Mouse (Mus musculus) intestine, postnatal 0 days (tissue): ENCODE data around the gene Eif2ak4. TPM values are rescaled to one million over a fixed set of nuclear protein-coding genes. Genes with fewer than 3 reads are reported as not detected.
A peak's percentile ranks its signal among the peaks of the same experiment; 100 is the strongest.

ENCODE experiments used
- ATAC-seq: fragments of 200-750 bp; cut with Nextera tagmentation; 2 replicates; pipeline ENCODE4 v1.8.0; 2017; ENCODE audit warnings: mild to moderate bottlenecking, moderate TSS enrichment, moderate library complexity
- H3K27ac ChIP-seq: fragments of 300-500 bp; sonication (generic); 2 replicates; pipeline ENCODE4 v1.5.1; 2014; ENCODE audit warnings: mild to moderate bottlenecking, low read depth, low read length, moderate library complexity
- H3K27me3 ChIP-seq: fragments of 300-500 bp; sonication (generic); replicated peaks from 2 replicates; pipeline ENCODE4 v1.6.1; 2014; ENCODE audit warnings: low read length, mixed read lengths; ENCODE audit not compliant: control insufficient read depth, insufficient read depth
- H3K36me3 ChIP-seq: fragments of 300-500 bp; sonication (generic); 2 replicates; pipeline ENCODE4 v1.6.1; 2014; ENCODE audit warnings: mild to moderate bottlenecking, moderate library complexity; ENCODE audit not compliant: control insufficient read depth, insufficient read depth
- H3K4me1 ChIP-seq: fragments of 300-500 bp; sonication (generic); replicated peaks from 2 replicates; pipeline ENCODE4 v1.6.1; 2014; ENCODE audit warnings: antibody characterized with exemption, low read length, mixed read lengths; ENCODE audit not compliant: control insufficient read depth, insufficient read depth
- H3K4me2 ChIP-seq: fragments of 300-500 bp; sonication (generic); replicated peaks from 2 replicates; pipeline ENCODE4 v1.6.1; 2014; ENCODE audit warnings: low read depth, mild to moderate bottlenecking, moderate library complexity
- H3K4me3 ChIP-seq: fragments of 300-500 bp; sonication (generic); 2 replicates; pipeline ENCODE4 v1.5.1; 2014; ENCODE audit warnings: low read depth, low read length
- H3K9ac ChIP-seq: fragments of 300-500 bp; sonication (generic); 2 replicates; pipeline ENCODE4 v1.6.1; 2014; ENCODE audit warnings: mild to moderate bottlenecking, low read depth, low read length
- H3K9me3 ChIP-seq: fragments of 300-500 bp; sonication (generic); 2 replicates; pipeline ENCODE4 v1.6.1; 2016; ENCODE audit warnings: mixed run types; ENCODE audit not compliant: control insufficient read depth
- CTCF ChIP-seq: sonication (generic); IDR thresholded peaks from 2 replicates; pipeline ENCODE4 v1.5.1; 2016; ENCODE audit warnings: low read depth, mild to moderate bottlenecking, control low read depth, antibody characterized with exemption, moderate library complexity
- WGBS: fragments of 180-500 bp; shearing (Covaris S2); extraction: QIAGEN DNeasy Blood & Tissue Kit; methylation state at CpG from one replicate; pipeline ENCODE4 v1.1.7; 2014; 5-methylcytosine and 5-hydroxymethylcytosine counted together
- polyA plus RNA-seq: library from polyadenylated mRNA; unstranded; fragments of >200 nt; fragmentation: Nextera tagmentation; extraction: Ambion mirVana; gene quantifications from 2 replicates; pipeline ENCODE4 v1.2.1, GENCODE M21; 2015

Gene Eif2ak4
- polyA plus RNA-seq, 1 experiment from 2014 or later = 3.7 TPM

GRCm38 (mm10) chr2:118512418-118513377 lies 124.3 kb downstream of the Eif2ak4 start:
- Histone ChIP-seq H3K4me1 (no peaks in the 10 kb centered on the region; the same call in 1 of the 2 replicates), H3K27me3 (no peaks in the 10 kb centered on the region), H3K4me3 (no peak overlapping the region), H3K27ac (no peak overlapping the region), H3K9ac (no peak overlapping the region), H3K9me3 (no peaks in the 10 kb centered on the region), H3K4me2 (no peak overlapping the region), H3K36me3 (no peaks in the 10 kb centered on the region)
- TF ChIP-seq CTCF = no peak
- WGBS = 72% methylated on average over 16 of the region's 16 CpGs
- ATAC-seq = no peak

- Histone ChIP-seq H3K27ac (no peak overlapping the region; the same call in 1 of the 2 replicates), H3K9me3 (no peaks in the 10 kb centered on the region), H3K9ac (no peak overlapping the region), H3K4me2 (peak overlapping the region; percentile 4; the same call in 1 of the 2 replicates), H3K4me3 (no peak overlapping the region), H3K4me1 (peaks cover 14% of the 10 kb centered on the region; the same call in 1 of the 2 replicates), H3K36me3 (no peaks in the 10 kb centered on the region), H3K27me3 (no peaks in the 10 kb centered on the region)
- 37% methylated on average over 9 of the region's 9 CpGs for WGBS
- peak; percentile 72 for ATAC-seq
- TF ChIP-seq CTCF = no peak
These were observed 131.9 kb downstream of the Eif2ak4 start for GRCm38 (mm10) chr2:118520042-118520933.

DNA sequence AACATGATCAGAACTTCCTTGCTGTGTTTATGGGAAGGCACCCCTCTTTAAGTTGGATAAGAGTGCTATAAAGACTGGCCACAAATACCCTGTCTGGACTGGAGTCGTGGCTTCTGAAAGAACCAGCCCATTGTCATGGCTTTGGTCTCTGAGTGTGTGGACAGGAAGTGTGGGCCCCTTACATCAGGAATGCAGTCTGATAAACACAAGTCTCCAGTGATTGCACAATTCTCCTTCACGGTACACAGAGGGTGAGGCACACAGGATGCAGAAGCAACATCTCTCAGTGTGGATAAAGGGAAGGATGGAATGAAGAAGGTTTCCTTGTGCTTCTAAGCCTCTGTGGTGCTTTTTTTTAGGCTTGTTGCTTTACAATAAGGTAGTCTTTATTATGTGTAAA lies 133.8 kb downstream of the Eif2ak4 start:
- H3K9ac ChIP-seq = no peak overlapping the region
- 0% methylated on average over 2 of the region's 2 CpGs for WGBS
- H3K27ac ChIP-seq = peak overlapping the region; percentile 16; the same call in 1 of the 2 replicates

GRCm38 (mm10) chr2:118523163-118523730 lies 134.8 kb downstream of the Eif2ak4 start:
- TF ChIP-seq CTCF = no peak
- Histone ChIP-seq H3K36me3 (no peaks in the 10 kb centered on the region), H3K9me3 (no peaks in the 10 kb centered on the region), H3K27ac (no peak overlapping the region), H3K4me1 (peaks cover 14% of the 10 kb centered on the region; the same call in 1 of the 2 replicates), H3K4me3 (no peak overlapping the region), H3K9ac (no peak overlapping the region), H3K4me2 (no peak overlapping the region), H3K27me3 (no peaks in the 10 kb centered on the region)
- ATAC-seq = no peak
- WGBS = 74% methylated on average over 5 of the region's 5 CpGs

More for the DNA sequence above, 133.8 kb downstream of the Eif2ak4 start:
- H3K4me1 ChIP-seq = peaks cover 14% of the 10 kb centered on the region; the same call in 1 of the 2 replicates
- H3K4me2 ChIP-seq = no peak overlapping the region
- no peaks in the 10 kb centered on the region for H3K9me3 ChIP-seq
- H3K36me3 ChIP-seq = no peaks in the 10 kb centered on the region
- peak; percentile 74 for ATAC-seq
- no peak for TF ChIP-seq CTCF
- H3K4me3 ChIP-seq = no peak overlapping the region
- H3K27me3 ChIP-seq = no peaks in the 10 kb centered on the region

DNA sequence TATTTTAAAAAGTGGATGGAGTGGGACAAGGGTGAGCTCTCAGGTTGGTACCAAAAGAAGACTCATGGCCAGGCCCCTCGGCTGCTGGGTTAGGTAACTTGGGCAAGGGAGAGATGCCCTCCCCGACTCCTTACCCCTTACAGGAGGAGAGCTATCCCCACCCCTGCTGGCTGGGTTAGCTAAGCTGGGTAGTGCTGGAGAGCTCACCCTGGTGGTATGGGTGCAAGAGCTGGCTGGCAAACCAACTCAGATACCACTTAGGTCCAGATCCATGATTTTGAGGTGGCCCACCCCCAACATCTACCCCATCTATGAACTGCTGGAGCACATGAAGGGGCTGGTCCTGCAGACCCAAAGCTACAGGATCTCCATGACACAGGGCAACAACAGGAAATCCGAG lies 136.4 kb downstream of the Eif2ak4 start:
- no peak for TF ChIP-seq CTCF
- Histone ChIP-seq H3K9me3 (no peaks in the 10 kb centered on the region), H3K27me3 (no peaks in the 10 kb centered on the region), H3K9ac (no peak overlapping the region), H3K4me1 (peaks cover 11% of the 10 kb centered on the region; the same call in 1 of the 2 replicates), H3K27ac (no peak overlapping the region), H3K36me3 (no peaks in the 10 kb centered on the region), H3K4me3 (no peak overlapping the region), H3K4me2 (no peak overlapping the region)
- ATAC-seq = no peak
- WGBS = 84% methylated on average over 3 of the region's 3 CpGs

Other genes with a start within 250 kb of the Eif2ak4 start
- gene Fsip1, start 131.7 kb upstream of the Eif2ak4 start, polyA plus RNA-seq = 0.13 and 0.31 TPM in 2 replicates
- 0.57 and 0.84 TPM in 2 replicates for gene Gpr176, start 15.2 kb upstream of the Eif2ak4 start, polyA plus RNA-seq
- 164 and 168 TPM in 2 replicates for gene Srp14, start 91.1 kb downstream of the Eif2ak4 start, polyA plus RNA-seq
- gene Bmf, start 161.1 kb downstream of the Eif2ak4 start, polyA plus RNA-seq = 1.4 and 1.7 TPM in 2 replicates
- 8.9 and 9.9 TPM in 2 replicates for gene Bub1b, start 209.6 kb downstream of the Eif2ak4 start, polyA plus RNA-seq